Mouse (Mus musculus) CH12.LX (cell line): ENCODE measurements around the gene A430033K04Rik.

Experiments used
- CHD2 ChIP-seq: IDR thresholded peaks from 2 replicates; pipeline ENCODE4 v1.6.1; 2011; ENCODE audit warnings: low read length, improper control_type of control experiment
- CTCF ChIP-seq, 2 experiments: IDR thresholded peaks in 1 of 2; conservative IDR thresholded peaks in 1 of 2; 2 replicates each; pipeline ENCODE4 v1.5.1; 2011 to 2012; ENCODE audit warnings: low read depth in 2 of 2, low read length in 2 of 2, improper control_type of control experiment in 1 of 2, inconsistent platforms in 1 of 2, mild to moderate bottlenecking in 1 of 2, moderate library complexity in 1 of 2
- EP300 ChIP-seq: IDR thresholded peaks from 2 replicates; pipeline ENCODE4 v1.6.1; 2011; ENCODE audit warnings: low read length, improper control_type of control experiment
- MAFK ChIP-seq: IDR thresholded peaks from 2 replicates; pipeline ENCODE4 v1.6.1; 2011; ENCODE audit warnings: low read length, improper control_type of control experiment; ENCODE audit not compliant: insufficient replicate concordance
- MXI1 ChIP-seq: IDR thresholded peaks from 2 replicates; pipeline ENCODE4 v1.6.1; 2011; ENCODE audit warnings: mild to moderate bottlenecking, low read depth, low read length, improper control_type of control experiment
- MYC ChIP-seq: IDR thresholded peaks from 2 replicates; pipeline ENCODE4 v1.6.1; 2011; ENCODE audit warnings: low read depth, mild to moderate bottlenecking, improper control_type of control experiment, low read length
- POLR2A ChIP-seq: IDR thresholded peaks from 2 replicates; pipeline ENCODE4 v1.6.1; 2011; ENCODE audit warnings: low read depth, mild to moderate bottlenecking, improper control_type of control experiment, low read length
- USF1 ChIP-seq: IDR thresholded peaks from 2 replicates; pipeline ENCODE4 v1.6.1; 2014; ENCODE audit warnings: low read depth, mild to moderate bottlenecking, inconsistent platforms, low read length, improper control_type of control experiment
- USF2 ChIP-seq: conservative IDR thresholded peaks from 2 replicates; pipeline ENCODE4 v1.6.1; 2011; ENCODE audit warnings: low read depth, low read length, improper control_type of control experiment

- TF ChIP-seq USF1 (no peak), CHD2 (no peak), POLR2A (no peak), USF2 (no peak), CTCF (conservative IDR thresholded peaks at IDR 0.05 in 1 of 2, IDR thresholded peaks at IDR 0.05 in 1 of 2; ENCODE audit: low read depth in 2 of 2, low read length in 2 of 2) (no peak; a peak in 1 of 4 replicates), MAFK (no peak), MXI1 (no peak), EP300 (no peak), MYC (no peak)
These were observed 4.3 kb upstream of the A430033K04Rik start for GRCm38 (mm10) chr5:138618353-138618752.
